Mouse (Mus musculus) intestine, embryonic 16.5 days (tissue): ENCODE results near the gene Tex10. TPM values are rescaled to one million over a fixed set of nuclear protein-coding genes. Genes with fewer than 3 reads are reported as not detected.
"Not testable (repeated sequence)": the region's sequence is repeated elsewhere in the genome, so short reads cannot be mapped to it uniquely, and the experiment has no call there.

Source experiments
- ATAC-seq: fragments of 200-750 bp; cut with Nextera tagmentation; 2 replicates; pipeline ENCODE4 v1.8.0; 2017; ENCODE audit warnings: moderate TSS enrichment, moderate library complexity
- H3K27ac ChIP-seq: fragments of 300-500 bp; sonication (generic); 2 replicates; pipeline ENCODE4 v1.5.1; 2014; ENCODE audit warnings: mild to moderate bottlenecking, low read length
- H3K27me3 ChIP-seq: fragments of 300-500 bp; sonication (generic); replicated peaks from 2 replicates; pipeline ENCODE4 v1.6.1; 2014; ENCODE audit warnings: low read length, control low read depth, mixed read lengths; ENCODE audit not compliant: control insufficient read depth, insufficient read depth
- H3K36me3 ChIP-seq: fragments of 300-500 bp; sonication (generic); 2 replicates; pipeline ENCODE4 v1.6.1; 2014; ENCODE audit warnings: low read length, control low read depth; ENCODE audit not compliant: control insufficient read depth, insufficient read depth
- H3K4me1 ChIP-seq: fragments of 300-500 bp; sonication (generic); 2 replicates; pipeline ENCODE4 v1.6.1; 2014; ENCODE audit warnings: low read length, control low read depth, mixed read lengths; ENCODE audit not compliant: control insufficient read depth, insufficient read depth
- H3K4me2 ChIP-seq: fragments of 300-500 bp; sonication (generic); 2 replicates; pipeline ENCODE4 v1.6.1; 2014; ENCODE audit warnings: low read depth, low read length, control low read depth
- H3K4me3 ChIP-seq: fragments of 300-500 bp; sonication (generic); 2 replicates; pipeline ENCODE4 v1.5.1; 2014; ENCODE audit warnings: mild to moderate bottlenecking, low read length
- H3K9ac ChIP-seq: fragments of 300-500 bp; sonication (generic); 2 replicates; pipeline ENCODE4 v1.6.1; 2014; ENCODE audit warnings: low read depth, low read length
- H3K9me3 ChIP-seq: fragments of 300-500 bp; sonication (generic); 2 replicates; pipeline ENCODE4 v1.6.1; 2016; ENCODE audit warnings: low read length, control low read depth; ENCODE audit not compliant: control insufficient read depth
- WGBS: fragments of 180-500 bp; shearing (Covaris S2); extraction: QIAGEN DNeasy Blood & Tissue Kit; methylation state at CpG from one replicate; pipeline ENCODE4 v1.1.7; 2014; 5-methylcytosine and 5-hydroxymethylcytosine counted together
- polyA plus RNA-seq: library from polyadenylated mRNA; unstranded; fragments of >200 nt; fragmentation: Nextera tagmentation; extraction: Ambion mirVana; gene quantifications from 2 replicates; pipeline ENCODE4 v1.2.1, GENCODE M21; 2015

Tex10 gene
- polyA plus RNA-seq, 1 experiment from 2014 or later = 45.0 TPM

GRCm38 (mm10) chr4:48413473-48413872, 59.8 kb downstream of the Tex10 start:
- no peak for ATAC-seq
- Histone ChIP-seq H3K36me3 (no peaks in the 10 kb centered on the region), H3K9me3 (no peaks in the 10 kb centered on the region), H3K4me1 (no peaks in the 10 kb centered on the region), H3K9ac (no peak overlapping the region), H3K27ac (no peak overlapping the region), H3K4me3 (no peak overlapping the region), H3K4me2 (no peak overlapping the region), H3K27me3 (no peaks in the 10 kb centered on the region)
- WGBS = 87% methylated on average over 8 of the region's 8 CpGs

- H3K36me3 ChIP-seq = no peaks in the 10 kb centered on the region
- H3K27me3 ChIP-seq = no peaks in the 10 kb centered on the region
- peak overlapping the region; percentile 23; the same call in 1 of the 2 replicates for H3K4me2 ChIP-seq
- peak; percentile 55; the same call in 1 of the 2 replicates for ATAC-seq
- H3K9me3 ChIP-seq = no peaks in the 10 kb centered on the region
- H3K27ac ChIP-seq = no peak overlapping the region
- no peak overlapping the region for H3K9ac ChIP-seq
- WGBS = 43% methylated on average over 18 of the region's 18 CpGs
- H3K4me1 ChIP-seq = no peaks in the 10 kb centered on the region
- H3K4me3 ChIP-seq = no peak overlapping the region
Measured at GRCm38 (mm10) chr4:48407350-48408039, 65.8 kb downstream of the Tex10 start.

- ATAC-seq, H3K4me1 ChIP-seq, H3K9me3 ChIP-seq, H3K27ac ChIP-seq, H3K36me3 ChIP-seq, H3K9ac ChIP-seq, H3K4me3 ChIP-seq, H3K27me3 ChIP-seq, H3K4me2 ChIP-seq: not testable (repeated sequence)
- 86% methylated on average over 9 of the region's 10 CpGs for WGBS
Measured at GRCm38 (mm10) chr4:48405724-48406491, 67.4 kb downstream of the Tex10 start.

- Histone ChIP-seq H3K4me2 (no peak overlapping the region), H3K9ac (no peak overlapping the region), H3K27me3 (no peaks in the 10 kb centered on the region), H3K4me3 (no peak overlapping the region), H3K4me1 (no peaks in the 10 kb centered on the region), H3K36me3 (no peaks in the 10 kb centered on the region), H3K9me3 (no peaks in the 10 kb centered on the region), H3K27ac (no peak overlapping the region)
- WGBS = 78% methylated on average over 16 of the region's 16 CpGs
- no peak for ATAC-seq
Measured at GRCm38 (mm10) chr4:48403066-48403640, 70.1 kb downstream of the Tex10 start.

- H3K4me3 ChIP-seq = no peak overlapping the region
- no peaks in the 10 kb centered on the region for H3K4me1 ChIP-seq
- no peaks in the 10 kb centered on the region for H3K9me3 ChIP-seq
- no peaks in the 10 kb centered on the region for H3K27me3 ChIP-seq
- H3K27ac ChIP-seq = no peak overlapping the region
- WGBS = 91% methylated on average over 3 of the region's 3 CpGs
- H3K4me2 ChIP-seq = no peak overlapping the region
- H3K36me3 ChIP-seq = no peaks in the 10 kb centered on the region
- H3K9ac ChIP-seq = no peak overlapping the region
- no peak for ATAC-seq
Measured at GRCm38 (mm10) chr4:48396949-48397348, 76.3 kb downstream of the Tex10 start.

- H3K9ac ChIP-seq = no peak overlapping the region
- 80% methylated on average over 5 of the region's 5 CpGs for WGBS
Measured at GRCm38 (mm10) chr4:48382506-48382905, 90.8 kb downstream of the Tex10 start.

GRCm38 (mm10) chr4:48380940-48381339, 92.3 kb downstream of the Tex10 start:
- no peak for ATAC-seq
- Histone ChIP-seq H3K36me3 (no peaks in the 10 kb centered on the region), H3K4me1 (no peaks in the 10 kb centered on the region), H3K9me3 (no peaks in the 10 kb centered on the region; the same call in 1 of the 2 replicates), H3K27ac (no peak overlapping the region), H3K4me3 (no peak overlapping the region), H3K4me2 (no peak overlapping the region), H3K9ac (no peak overlapping the region), H3K27me3 (no peaks in the 10 kb centered on the region)
- WGBS = 1% methylated on average over 2 of the region's 2 CpGs

More at GRCm38 (mm10) chr4:48382506-48382905, 90.8 kb downstream of the Tex10 start:
- Histone ChIP-seq H3K27ac (no peak overlapping the region), H3K36me3 (no peaks in the 10 kb centered on the region), H3K4me3 (no peak overlapping the region), H3K4me1 (no peaks in the 10 kb centered on the region), H3K27me3 (no peaks in the 10 kb centered on the region), H3K9me3 (no peaks in the 10 kb centered on the region; the same call in 1 of the 2 replicates), H3K4me2 (no peak overlapping the region)
- ATAC-seq = no peak

Other genes starting within 250 kb of the Tex10 start
- gene Erp44, start 193.9 kb downstream of the Tex10 start, polyA plus RNA-seq = 105 and 108 TPM in 2 replicates
- gene Invs, start 193.7 kb downstream of the Tex10 start, polyA plus RNA-seq = 5.6 and 5.8 TPM in 2 replicates
- 10.7 and 10.9 TPM in 2 replicates for gene Msantd3, start 66.5 kb upstream of the Tex10 start, polyA plus RNA-seq
- 5.0 and 5.2 TPM in 2 replicates for gene Tmeff1, start 111.7 kb upstream of the Tex10 start, polyA plus RNA-seq
- 0.09 and 0.18 TPM in 2 replicates for gene Cavin4, start 190.1 kb upstream of the Tex10 start, polyA plus RNA-seq